Comparison of ENCODE assay signal across 7 mouse cellular contexts in the genomic region with DNA sequence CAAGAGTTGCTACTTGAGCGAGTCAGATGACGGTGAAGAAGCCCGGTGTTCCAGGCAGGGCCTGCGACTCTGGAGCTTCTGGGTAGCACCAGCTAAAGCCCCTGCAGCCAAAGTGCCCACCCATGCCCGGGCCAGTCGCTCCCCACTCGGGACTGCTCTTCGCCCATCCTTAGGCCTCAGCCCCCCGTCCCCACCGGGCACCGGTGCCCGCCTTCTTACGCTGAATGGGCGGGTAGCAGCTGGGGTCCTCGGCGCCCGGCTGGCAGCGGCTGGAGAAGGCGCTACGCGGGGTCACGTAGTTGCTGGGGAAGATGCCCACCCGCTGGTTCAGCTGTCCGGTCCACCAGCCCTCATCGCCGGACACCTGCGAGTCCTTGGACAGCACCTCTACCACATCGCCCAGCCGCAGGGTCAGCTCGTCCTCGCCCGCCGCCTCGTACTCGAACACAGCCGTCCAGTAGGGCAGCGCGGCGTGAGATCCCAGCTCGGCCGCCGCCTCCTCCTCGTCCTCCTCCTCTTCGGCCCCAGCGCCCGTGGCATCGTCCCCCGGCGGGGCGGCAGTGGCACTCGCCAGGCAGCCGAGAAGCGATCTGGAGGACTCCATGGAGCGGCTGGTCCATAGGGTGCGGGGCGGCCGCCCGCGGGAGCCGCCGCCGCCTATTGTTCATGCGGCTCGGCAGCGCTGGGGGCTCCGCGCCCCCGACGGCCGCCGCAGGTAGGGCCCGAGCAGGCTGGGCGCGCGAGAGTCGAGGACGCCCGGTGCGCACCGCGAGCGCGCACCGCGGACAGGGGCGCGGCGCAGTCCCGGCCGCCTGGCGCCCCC. TPM values are rescaled to one million over a fixed set of nuclear protein-coding genes. Genes with fewer than 3 reads are reported as not detected.
A peak's percentile ranks its signal among the peaks of the same experiment; 100 is the strongest.
DNase-seq lines count a peak whose midpoint lies in the region; ATAC-seq and TF ChIP-seq lines count a peak whose summit lies in the region.

No protein-coding gene starts in this region.

- H3K9ac ChIP-seq in midbrain, embryonic 12.5 days (replicated peaks) = peak overlapping the region; percentile 72
- H3K9ac ChIP-seq in stomach, embryonic 14.5 days (replicated peaks; ENCODE audit: low read depth, low read length) = peak overlapping the region; percentile 61

- H3K4me1 ChIP-seq in cortical plate, adult 2 months (ENCODE audit: control insufficient read depth, insufficient read depth, low read length) = peaks cover 3% of the 10 kb centered on the region; the same call in 1 of the 2 replicates
- H3K4me1 ChIP-seq in limb, embryonic 10.5 days = peaks cover 18% of the 10 kb centered on the region
- H3K4me1 ChIP-seq in midbrain, embryonic 12.5 days = peaks cover 23% of the 10 kb centered on the region
- H3K4me1 ChIP-seq in stomach, embryonic 14.5 days (ENCODE audit: control insufficient read depth, insufficient read depth, low read length) = 0 out of 2 replicates have a peak, but pooled peaks cover 2% of the 10 kb centered on the region

- no peaks in the 10 kb centered on the region for H3K9me3 ChIP-seq in limb, embryonic 10.5 days (replicated peaks)
- H3K9me3 ChIP-seq in midbrain, embryonic 12.5 days = no peaks in the 10 kb centered on the region
- no peaks in the 10 kb centered on the region for H3K9me3 ChIP-seq in stomach, embryonic 14.5 days (ENCODE audit: control insufficient read depth, low read depth, low read length)

- ATAC-seq in CD4-positive, CD25-positive, alpha-beta regulatory T cell, adult 4 months = peak; percentile 16
- peak; percentile 20 for ATAC-seq in midbrain, embryonic 12.5 days (ENCODE audit: low FRiP score, low read depth)
- no peak; the same call in 1 of the 2 replicates for ATAC-seq in stomach, embryonic 14.5 days (ENCODE audit: insufficient number of reproducible peaks, insufficient read depth, low FRiP score, low read depth)

- no peaks in the 10 kb centered on the region for H3K36me3 ChIP-seq in limb, embryonic 10.5 days
- no peaks in the 10 kb centered on the region for H3K36me3 ChIP-seq in midbrain, embryonic 12.5 days
- H3K36me3 ChIP-seq in stomach, embryonic 14.5 days (ENCODE audit: control insufficient read depth, insufficient read depth, low read length) = no peaks in the 10 kb centered on the region

- peak; percentile 17 for DNase-seq in MN1 (ENCODE audit: low spot score)
- peak; percentile 6 to 19 for DNase-seq in heart, postnatal 10 days
- DNase-seq in limb, embryonic 10.5 days (ENCODE audit: low spot score) = peak; percentile 62

- peak overlapping the region; percentile 78 for H3K4me2 ChIP-seq in midbrain, embryonic 12.5 days (replicated peaks)
- peak overlapping the region; percentile 84 for H3K4me2 ChIP-seq in stomach, embryonic 14.5 days (replicated peaks; ENCODE audit: low read depth, low read length)

- WGBS in limb, embryonic 10.5 days = under 1% methylated on average over 89 of the region's 91 CpGs
- under 1% methylated on average over 84 of the region's 91 CpGs for WGBS in midbrain, embryonic 12.5 days
- under 1% methylated on average over 84 of the region's 91 CpGs for WGBS in stomach, embryonic 14.5 days

- TF ChIP-seq CTCF in cortical plate, adult 2 months (IDR thresholded peaks at IDR 0.05; ENCODE audit: extremely low read depth, insufficient read depth, low read length) = no peak

- intact Hi-C loops in heart, postnatal 10 days (cut with DNase I) = loop anchor here (10.0 kb wide), 1 partner anchor 796 kb away; no protein-coding TSS in a partner anchor

- H3K27me3 ChIP-seq in limb, embryonic 10.5 days (ENCODE audit: low read depth, poor library complexity, severe bottlenecking) = peaks cover 61% of the 10 kb centered on the region
- H3K27me3 ChIP-seq in midbrain, embryonic 12.5 days = peaks cover 44% of the 10 kb centered on the region
- 0 out of 2 replicates have a peak, but pooled peaks cover 6% of the 10 kb centered on the region for H3K27me3 ChIP-seq in stomach, embryonic 14.5 days (ENCODE audit: control insufficient read depth, insufficient read depth, low read length)

- peak overlapping the region; percentile 54 for H3K27ac ChIP-seq in cortical plate, adult 2 months (ENCODE audit: insufficient read depth, low read length)
- peak overlapping the region; percentile 81; the same call in 1 of the 2 replicates for H3K27ac ChIP-seq in limb, embryonic 10.5 days
- peak overlapping the region; percentile 61; the same call in 1 of the 2 replicates for H3K27ac ChIP-seq in midbrain, embryonic 12.5 days (replicated peaks)
- H3K27ac ChIP-seq in stomach, embryonic 14.5 days (ENCODE audit: low read length) = peak overlapping the region; percentile 75

- TF ChIP-seq POLR2A in cortical plate, adult 2 months (IDR thresholded peaks at IDR 0.05; ENCODE audit: extremely low read depth, insufficient read depth, low read length) = no peak

- peak overlapping the region; percentile 61 for H3K4me3 ChIP-seq in cortical plate, adult 2 months (ENCODE audit: insufficient read depth, low read length)
- peak overlapping the region; percentile 69 for H3K4me3 ChIP-seq in limb, embryonic 10.5 days
- peak overlapping the region; percentile 81 for H3K4me3 ChIP-seq in midbrain, embryonic 12.5 days
- H3K4me3 ChIP-seq in stomach, embryonic 14.5 days (ENCODE audit: low read depth, low read length) = peak overlapping the region; percentile 63

RNA-seq across cellular contexts. Expression of gene Map3k9, which starts 0.5 kb away (rescaled TPM):
- under 1 TPM; 0.19 to 0.22 TPM for polyA plus RNA-seq in CD4-positive, CD25-positive, alpha-beta regulatory T cell, adult 4 months (2017; shearing (Covaris generic))
- 18.3 and 19.1 TPM in 2 replicates for polyA plus RNA-seq in cortical plate, adult 2 months (2012; rRNA removed)
- total RNA-seq in heart, postnatal 10 days (2021) = under 1 TPM; 0.26 to 0.45 TPM
- polyA plus RNA-seq in limb, embryonic 10.5 days (2016; fragmentation: Nextera tagmentation; extraction: Ambion mirVana) = 0.66 and 0.67 TPM in 2 replicates
- 5.6 and 6.2 TPM in 2 replicates for polyA plus RNA-seq in midbrain, embryonic 12.5 days (2016; fragmentation: Nextera tagmentation; extraction: Ambion mirVana)
- polyA plus RNA-seq in stomach, embryonic 14.5 days (2014; fragmentation: Nextera tagmentation; extraction: Ambion mirVana) = 2.5 and 3.0 TPM in 2 replicates
